22 mouse cellular contexts compared by ENCODE assay signal in the genomic region with DNA sequence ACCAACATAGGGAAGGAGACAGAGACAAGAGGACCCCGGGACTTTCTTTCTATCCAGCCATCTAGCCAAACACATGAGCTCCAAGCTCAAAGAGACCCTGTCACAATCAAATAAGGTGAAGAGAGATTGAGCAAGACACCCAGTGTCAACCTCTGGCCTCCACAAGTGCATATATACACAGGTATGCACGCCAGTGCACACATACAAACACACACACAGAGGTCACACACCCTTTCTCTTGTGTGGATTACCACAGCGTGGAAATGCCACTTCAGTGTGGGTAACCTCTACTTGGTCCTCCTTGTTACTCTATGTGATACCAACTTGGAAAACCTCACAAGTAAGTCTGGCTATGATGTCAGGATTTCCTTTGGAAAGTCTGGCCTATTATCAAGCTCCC.
DNase-seq lines count a peak whose midpoint lies in the region; ATAC-seq and TF ChIP-seq lines count a peak whose summit lies in the region.
"Had no signal": no experiment of that assay in that cellular context is flagged by ENCODE, and none has a peak within 500 bp of the region (broad histone marks: within the 10 kb centered on the region; RNA-seq: fewer than 3 reads in every experiment).

No protein-coding gene starts in this region.

- TF ChIP-seq EP300 in liver, postnatal 0 days (IDR thresholded peaks at IDR 0.05; ENCODE audit: low read depth), result no peak

- H3K27me3 ChIP-seq in heart, embryonic 12.5 days (replicated peaks), result no peaks in the 10 kb centered on the region
- no peaks in the 10 kb centered on the region for H3K27me3 ChIP-seq in heart, embryonic 15.5 days
- no peaks in the 10 kb centered on the region for H3K27me3 ChIP-seq in liver, postnatal 0 days (ENCODE audit: insufficient read depth, low read length)
- no peaks in the 10 kb centered on the region for H3K27me3 ChIP-seq in liver, embryonic 12.5 days (replicated peaks)
- H3K27me3 ChIP-seq: embryonic facial prominence, embryonic 13.5 days; embryonic facial prominence, embryonic 15.5 days; forebrain, embryonic 12.5 days had no signal

- H3K9me3 ChIP-seq in heart, embryonic 12.5 days (replicated peaks), result no peaks in the 10 kb centered on the region
- no peaks in the 10 kb centered on the region for H3K9me3 ChIP-seq in heart, embryonic 15.5 days (replicated peaks)
- H3K9me3 ChIP-seq in liver, postnatal 0 days (ENCODE audit: low read length), result no peaks in the 10 kb centered on the region
- H3K9me3 ChIP-seq in liver, embryonic 12.5 days (replicated peaks), result no peaks in the 10 kb centered on the region
- H3K9me3 ChIP-seq: embryonic facial prominence, embryonic 13.5 days; embryonic facial prominence, embryonic 15.5 days; forebrain, embryonic 10.5 days; forebrain, embryonic 12.5 days had no signal

- H3K27ac ChIP-seq in heart, embryonic 12.5 days (ENCODE audit: poor library complexity, severe bottlenecking), result peak overlapping the region; percentile 37; the same call in 1 of the 2 replicates
- peak overlapping the region; percentile 1; the same call in 1 of the 2 replicates for H3K27ac ChIP-seq in heart, embryonic 15.5 days
- no peak overlapping the region for H3K27ac ChIP-seq in liver, postnatal 0 days (ENCODE audit: low read depth)
- no peak overlapping the region for H3K27ac ChIP-seq in liver, embryonic 12.5 days
- H3K27ac ChIP-seq: embryonic facial prominence, embryonic 13.5 days; embryonic facial prominence, embryonic 15.5 days; forebrain, embryonic 10.5 days; forebrain, embryonic 12.5 days had no signal

- 78% methylated on average over 3 of the region's 3 CpGs for WGBS in heart, embryonic 12.5 days
- 85% methylated on average over 3 of the region's 3 CpGs for WGBS in heart, embryonic 15.5 days
- 68% methylated on average over 3 of the region's 3 CpGs for WGBS in liver, postnatal 0 days (ENCODE audit: insufficient replicate concordance)
- 64% methylated on average over 3 of the region's 3 CpGs for WGBS in liver, embryonic 12.5 days (ENCODE audit: insufficient replicate concordance)

- no peak overlapping the region for H3K4me2 ChIP-seq in heart, embryonic 12.5 days
- H3K4me2 ChIP-seq in heart, embryonic 15.5 days, result no peak overlapping the region
- no peak overlapping the region for H3K4me2 ChIP-seq in liver, postnatal 0 days (ENCODE audit: low read depth, low read length)
- no peak overlapping the region for H3K4me2 ChIP-seq in liver, embryonic 12.5 days
- H3K4me2 ChIP-seq: embryonic facial prominence, embryonic 13.5 days; embryonic facial prominence, embryonic 15.5 days; forebrain, embryonic 12.5 days had no signal

- TF ChIP-seq CTCF in liver, postnatal 0 days (IDR thresholded peaks at IDR 0.05; ENCODE audit: low read depth), result no peak

- DNase-seq in heart, postnatal 36 days, result no peak
- no peak for DNase-seq in heart, postnatal 14 days
- no peak for DNase-seq in liver, postnatal 0 days
- DNase-seq: adrenal gland, adult 2 months; adrenal gland, postnatal 10 days; adrenal gland, postnatal 25 days; cerebellum, adult 11 months; cerebellum, adult 18-20 months; cerebellum, adult 8-10 months; cerebellum, adult 9-11 months; cerebellum, postnatal 14 days; cerebellum, postnatal 36 days; embryo, embryonic 11 days had no signal

- peak; percentile 36; the same call in 1 of the 2 replicates for ATAC-seq in heart, embryonic 12.5 days (ENCODE audit: insufficient number of reproducible peaks, low FRiP score)
- ATAC-seq in heart, embryonic 15.5 days (replicated peaks; ENCODE audit: insufficient number of reproducible peaks, insufficient read depth, low FRiP score, low read depth), result no peak
- peak; percentile 79 for ATAC-seq in liver, postnatal 0 days
- no peak for ATAC-seq in liver, embryonic 12.5 days
- ATAC-seq: forebrain, embryonic 14.5 days had no signal

- peaks cover 12% of the 10 kb centered on the region; the same call in 1 of the 2 replicates for H3K4me1 ChIP-seq in heart, embryonic 12.5 days (replicated peaks)
- no peaks in the 10 kb centered on the region for H3K4me1 ChIP-seq in heart, embryonic 15.5 days (replicated peaks)
- peaks cover 3% of the 10 kb centered on the region; the same call in 1 of the 2 replicates for H3K4me1 ChIP-seq in liver, postnatal 0 days (ENCODE audit: insufficient read depth)
- no peaks in the 10 kb centered on the region for H3K4me1 ChIP-seq in liver, embryonic 12.5 days
- H3K4me1 ChIP-seq: embryonic facial prominence, embryonic 13.5 days; embryonic facial prominence, embryonic 15.5 days had no signal

- intact Hi-C loops in heart, postnatal 36 days (cut with DNase I), result no loop called here
- intact Hi-C loops in heart, postnatal 14 days (cut with DNase I), result no loop called here

- H3K9ac ChIP-seq in heart, embryonic 12.5 days, result no peak overlapping the region
- H3K9ac ChIP-seq in heart, embryonic 15.5 days, result no peak overlapping the region
- H3K9ac ChIP-seq in liver, postnatal 0 days (replicated peaks), result no peak overlapping the region
- H3K9ac ChIP-seq in liver, embryonic 12.5 days, result no peak overlapping the region
- H3K9ac ChIP-seq: embryonic facial prominence, embryonic 13.5 days; embryonic facial prominence, embryonic 15.5 days; forebrain, embryonic 12.5 days had no signal

- no peak overlapping the region for H3K4me3 ChIP-seq in heart, embryonic 12.5 days
- H3K4me3 ChIP-seq in heart, embryonic 15.5 days, result no peak overlapping the region
- no peak overlapping the region for H3K4me3 ChIP-seq in liver, postnatal 0 days (ENCODE audit: low read depth, low read length)
- H3K4me3 ChIP-seq in liver, embryonic 12.5 days, result no peak overlapping the region
- H3K4me3 ChIP-seq: embryonic facial prominence, embryonic 13.5 days; embryonic facial prominence, embryonic 15.5 days; erythroblast, embryonic 14.5 days; forebrain, embryonic 10.5 days; forebrain, embryonic 12.5 days had no signal

- H3K36me3 ChIP-seq in heart, embryonic 12.5 days, result no peaks in the 10 kb centered on the region
- H3K36me3 ChIP-seq in heart, embryonic 15.5 days, result no peaks in the 10 kb centered on the region
- no peaks in the 10 kb centered on the region for H3K36me3 ChIP-seq in liver, postnatal 0 days (replicated peaks; ENCODE audit: insufficient read depth, low read length)
- H3K36me3 ChIP-seq in liver, embryonic 12.5 days, result no peaks in the 10 kb centered on the region
- H3K36me3 ChIP-seq: embryonic facial prominence, embryonic 13.5 days; embryonic facial prominence, embryonic 15.5 days; forebrain, embryonic 10.5 days; forebrain, embryonic 12.5 days had no signal

Comparison
In these comparisons a context has a peak if more than half of its experiments do, and no peak if none do; other contexts are left out.
1. ATAC-seq: peak in heart, embryonic 12.5 days (single experiment) and liver, postnatal 0 days (single experiment); none in heart, embryonic 15.5 days (single experiment) and liver, embryonic 12.5 days (single experiment).
2. H3K27ac ChIP-seq: peak in heart, embryonic 12.5 days (single experiment) and heart, embryonic 15.5 days (single experiment); none in liver, postnatal 0 days (single experiment) and liver, embryonic 12.5 days (single experiment).